7 mouse cellular contexts compared by ENCODE assay signal in genomic region chr13:54446686-54447495, GRCm38 (mm10). TPM values are rescaled to one million over a fixed set of nuclear protein-coding genes. Genes with fewer than 3 reads are reported as not detected.
DNase-seq lines count a peak whose midpoint lies in the region; ATAC-seq lines count a peak whose summit lies in the region.

No protein-coding gene starts in this region.

- peaks cover 20% of the 10 kb centered on the region for H3K4me1 ChIP-seq in embryonic facial prominence, embryonic 10.5 days
- H3K4me1 ChIP-seq in limb, embryonic 10.5 days, result peaks cover 20% of the 10 kb centered on the region
- peaks cover 23% of the 10 kb centered on the region for H3K4me1 ChIP-seq in midbrain, embryonic 13.5 days (replicated peaks)

- H3K4me2 ChIP-seq in midbrain, embryonic 13.5 days (replicated peaks), result peak overlapping the region; percentile 22; the same call in 1 of the 2 replicates

- peak; percentile 89 for DNase-seq in adrenal gland, postnatal 10 days
- peak; percentile 86 for DNase-seq in embryonic facial prominence, embryonic 10.5 days (ENCODE audit: low spot score)
- peak; percentile 93 for DNase-seq in heart, adult 11 months
- peak; percentile 54 for DNase-seq in kidney, adult 11 months
- peak; percentile 90 for DNase-seq in limb, embryonic 10.5 days (ENCODE audit: low spot score)
- peak; percentile 44 for DNase-seq in spleen, adult 12 weeks (ENCODE audit: low spot score)

- 27% methylated on average over 19 of the region's 19 CpGs for WGBS in embryonic facial prominence, embryonic 10.5 days
- WGBS in limb, embryonic 10.5 days, result 28% methylated on average over 19 of the region's 19 CpGs
- 14% methylated on average over 19 of the region's 19 CpGs for WGBS in midbrain, embryonic 13.5 days

- no peaks in the 10 kb centered on the region for H3K9me3 ChIP-seq in embryonic facial prominence, embryonic 10.5 days
- H3K9me3 ChIP-seq in limb, embryonic 10.5 days (replicated peaks), result no peaks in the 10 kb centered on the region
- H3K9me3 ChIP-seq in midbrain, embryonic 13.5 days, result no peaks in the 10 kb centered on the region

- peak overlapping the region; percentile 21; the same call in 1 of the 2 replicates for H3K4me3 ChIP-seq in embryonic facial prominence, embryonic 10.5 days
- H3K4me3 ChIP-seq in limb, embryonic 10.5 days, result peak overlapping the region; percentile 31; the same call in 1 of the 2 replicates
- H3K4me3 ChIP-seq in midbrain, embryonic 13.5 days (replicated peaks), result no peak overlapping the region

- H3K27ac ChIP-seq in embryonic facial prominence, embryonic 10.5 days (replicated peaks), result no peak overlapping the region
- no peak overlapping the region for H3K27ac ChIP-seq in limb, embryonic 10.5 days
- H3K27ac ChIP-seq in midbrain, embryonic 13.5 days, result peak overlapping the region; percentile 78

- peak; percentile 81 for ATAC-seq in midbrain, embryonic 13.5 days

- H3K9ac ChIP-seq in midbrain, embryonic 13.5 days (replicated peaks), result no peak overlapping the region; the same call in 1 of the 2 replicates

- H3K27me3 ChIP-seq in embryonic facial prominence, embryonic 10.5 days (replicated peaks; ENCODE audit: low read depth, poor library complexity, severe bottlenecking), result peaks cover 13% of the 10 kb centered on the region; the same call in 1 of the 2 replicates
- H3K27me3 ChIP-seq in limb, embryonic 10.5 days (ENCODE audit: low read depth, poor library complexity, severe bottlenecking), result 0 out of 2 replicates have a peak, but pooled peaks cover 4% of the 10 kb centered on the region
- peaks cover 15% of the 10 kb centered on the region; the same call in 1 of the 2 replicates for H3K27me3 ChIP-seq in midbrain, embryonic 13.5 days

- H3K36me3 ChIP-seq in embryonic facial prominence, embryonic 10.5 days (replicated peaks), result no peaks in the 10 kb centered on the region
- no peaks in the 10 kb centered on the region for H3K36me3 ChIP-seq in limb, embryonic 10.5 days
- H3K36me3 ChIP-seq in midbrain, embryonic 13.5 days, result no peaks in the 10 kb centered on the region

RNA-seq across cellular contexts. Expression of gene Thoc3, which starts 21.8 kb away (rescaled TPM):
- 10 to 100 TPM; 51.1 to 51.8 TPM for total RNA-seq in adrenal gland, postnatal 10 days (2021)
- 190 and 194 TPM in 2 replicates for polyA plus RNA-seq in embryonic facial prominence, embryonic 10.5 days (2016; fragmentation: Nextera tagmentation; extraction: Ambion mirVana)
- polyA plus RNA-seq in limb, embryonic 10.5 days (2016; fragmentation: Nextera tagmentation; extraction: Ambion mirVana), result 189 and 192 TPM in 2 replicates
- 121 and 126 TPM in 2 replicates for polyA plus RNA-seq in midbrain, embryonic 13.5 days (2015; fragmentation: Nextera tagmentation; extraction: Ambion mirVana)

RNA-seq across cellular contexts. Expression of gene Simc1, which starts 56.7 kb away (rescaled TPM):
- total RNA-seq in adrenal gland, postnatal 10 days (2021), result 10 to 100 TPM in 1 of 2 experiments, 1 to 10 TPM in 1; 7.5 to 10.2 TPM
- 20.4 and 21.0 TPM in 2 replicates for polyA plus RNA-seq in embryonic facial prominence, embryonic 10.5 days (2016; fragmentation: Nextera tagmentation; extraction: Ambion mirVana)
- 20.6 and 21.1 TPM in 2 replicates for polyA plus RNA-seq in limb, embryonic 10.5 days (2016; fragmentation: Nextera tagmentation; extraction: Ambion mirVana)
- 18.9 and 21.3 TPM in 2 replicates for polyA plus RNA-seq in midbrain, embryonic 13.5 days (2015; fragmentation: Nextera tagmentation; extraction: Ambion mirVana)
